Mouse (Mus musculus) thymus, postnatal 14 days (tissue): ENCODE data around the gene Pgf.
"Not testable (repeated sequence)": the region's sequence is repeated elsewhere in the genome, so short reads cannot be mapped to it uniquely, and the experiment has no call there.

Experiments used
- DNase-seq: peaks from one replicate; pipeline ENCODE4 v3.0.0; 2021

Pgf gene

DNA sequence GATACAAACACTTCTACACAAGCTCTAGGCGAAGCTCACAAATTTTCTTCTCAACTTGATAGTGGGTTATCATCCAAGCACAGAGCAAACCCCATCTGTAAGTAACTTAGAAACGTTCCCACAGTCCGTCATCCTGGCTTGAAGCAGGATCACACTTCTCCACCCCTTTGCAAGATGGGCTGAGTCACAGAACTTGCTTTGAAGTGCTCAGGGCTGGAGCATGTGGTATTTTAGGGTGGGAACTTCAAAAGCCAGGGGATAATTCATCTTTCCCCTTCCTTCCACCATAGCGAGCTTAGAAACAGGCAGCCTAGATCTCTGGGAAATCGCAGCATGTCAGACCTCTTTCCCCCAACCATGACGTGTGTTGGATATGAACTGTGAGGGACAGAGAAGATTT, 21.3 kb downstream of the Pgf start:
- DNase-seq = no peak

GRCm38 (mm10) chr12:85153011-85153410, 24.6 kb downstream of the Pgf start:
- DNase-seq = no peak

GRCm38 (mm10) chr12:85151002-85151774, 26.4 kb downstream of the Pgf start, which contains the start of gene Rps6kl1:
TSS of gene Rps6kl1 (minus strand) at chr12:85151264.
- DNase-seq = peak; percentile 85

DNA sequence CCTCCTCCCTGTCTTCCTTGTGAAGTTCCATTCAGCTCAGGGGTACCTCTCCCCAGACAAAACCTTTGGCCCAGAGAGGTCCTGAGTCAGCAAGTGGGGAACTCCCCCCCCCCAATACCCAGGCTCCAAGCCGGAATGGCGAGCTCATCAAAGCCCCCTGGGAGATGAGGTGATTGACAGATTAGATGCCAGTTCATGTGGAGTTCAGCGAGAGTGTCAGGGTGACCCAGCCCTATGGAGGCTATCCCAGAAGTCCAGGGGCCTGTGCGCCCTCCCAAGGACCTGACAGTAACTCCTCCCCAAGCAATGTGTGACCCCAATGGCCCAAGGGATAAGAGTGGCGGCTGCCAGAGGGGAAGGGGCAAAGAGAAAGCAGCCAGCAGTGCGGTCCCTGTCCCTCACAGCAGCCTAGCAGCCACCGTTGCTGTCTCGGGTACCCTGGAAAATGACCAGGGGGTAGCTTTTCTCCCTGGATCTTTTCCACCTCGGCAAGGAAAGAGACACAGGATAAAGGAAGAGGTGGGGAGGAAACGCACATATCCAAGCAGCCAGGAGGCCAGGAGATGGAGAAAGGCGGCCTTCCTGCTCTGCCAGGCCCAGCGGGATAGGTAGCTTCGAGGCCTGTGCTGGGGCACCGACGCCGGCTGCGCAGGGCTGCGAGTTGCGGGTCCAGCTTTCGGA, 27.1 kb downstream of the Pgf start:
- DNase-seq = no peak

DNA sequence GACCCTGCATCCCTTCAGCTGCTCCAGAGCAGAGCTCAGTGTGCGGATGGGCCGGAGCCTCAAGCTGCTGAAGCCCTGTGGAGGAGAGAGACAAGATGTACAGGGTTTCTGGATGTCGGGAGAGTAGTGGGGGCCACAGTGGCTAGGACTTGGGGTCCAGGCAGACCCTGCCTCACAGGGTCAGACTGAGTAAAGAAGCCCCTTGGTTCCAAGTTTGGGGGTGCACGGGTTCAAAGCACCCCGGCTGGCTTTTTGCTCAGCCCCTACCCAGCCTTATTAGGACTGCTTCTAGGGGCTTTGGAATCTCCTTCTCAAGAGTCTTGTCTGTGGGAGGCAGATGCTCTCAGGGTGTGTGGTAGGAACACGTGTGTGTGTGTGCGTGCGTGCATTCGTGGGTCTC, 30.7 kb downstream of the Pgf start:
- no peak for DNase-seq

- DNase-seq = no peak
Observed at GRCm38 (mm10) chr12:85146355-85146754, 31.2 kb downstream of the Pgf start.

GRCm38 (mm10) chr12:85145630-85146029, 32.0 kb downstream of the Pgf start:
- no peak for DNase-seq

GRCm38 (mm10) chr12:85144821-85145220, 32.8 kb downstream of the Pgf start:
- DNase-seq = no peak

- DNase-seq = not testable (repeated sequence)
Observed at GRCm38 (mm10) chr12:85144276-85144675, 33.3 kb downstream of the Pgf start.

DNA sequence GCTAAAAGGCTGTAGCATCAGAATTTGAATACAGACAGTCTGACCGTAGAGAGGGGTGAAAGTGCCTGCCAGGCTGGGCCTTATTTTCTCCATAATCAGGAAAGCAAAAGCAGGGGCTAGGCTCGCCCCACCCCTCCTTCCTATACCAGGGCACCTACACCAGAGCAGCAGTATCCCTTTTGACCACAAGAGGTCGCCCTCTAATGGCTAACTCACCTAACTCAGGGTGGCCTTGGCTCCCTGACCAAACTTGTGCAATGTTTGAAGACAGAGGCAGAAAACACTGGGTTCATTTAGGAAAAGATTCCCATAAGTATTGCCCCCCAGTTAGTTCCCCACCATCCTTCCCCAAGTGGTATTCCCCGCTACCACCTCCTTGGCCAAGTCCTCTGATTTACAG, 34.8 kb downstream of the Pgf start:
- peak; percentile 86 for DNase-seq

- DNase-seq = no peak
Observed at GRCm38 (mm10) chr12:85141096-85141495, 36.5 kb downstream of the Pgf start.

GRCm38 (mm10) chr12:85140036-85140701, 37.4 kb downstream of the Pgf start:
- peak; percentile 70 for DNase-seq

DNA sequence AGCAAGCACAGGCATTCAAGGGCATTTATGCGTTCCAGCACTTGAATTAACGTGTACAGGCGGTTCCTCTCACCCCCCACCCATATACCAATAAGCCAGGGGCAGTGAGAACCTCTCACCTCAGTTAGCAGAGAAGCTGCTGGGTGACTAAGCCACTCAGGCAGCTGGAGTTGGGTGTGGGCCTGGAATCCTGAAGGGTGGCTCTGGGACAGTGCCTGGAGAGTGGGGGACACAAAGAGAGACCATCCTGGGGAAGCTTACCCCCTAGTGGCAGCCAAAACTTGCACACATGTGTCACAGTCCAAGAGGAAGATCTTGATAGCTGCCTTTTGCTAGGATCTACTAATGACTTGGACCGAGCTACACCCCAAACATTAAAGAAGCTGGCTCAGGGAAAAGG, 41.0 kb downstream of the Pgf start:
- no peak for DNase-seq

DNA sequence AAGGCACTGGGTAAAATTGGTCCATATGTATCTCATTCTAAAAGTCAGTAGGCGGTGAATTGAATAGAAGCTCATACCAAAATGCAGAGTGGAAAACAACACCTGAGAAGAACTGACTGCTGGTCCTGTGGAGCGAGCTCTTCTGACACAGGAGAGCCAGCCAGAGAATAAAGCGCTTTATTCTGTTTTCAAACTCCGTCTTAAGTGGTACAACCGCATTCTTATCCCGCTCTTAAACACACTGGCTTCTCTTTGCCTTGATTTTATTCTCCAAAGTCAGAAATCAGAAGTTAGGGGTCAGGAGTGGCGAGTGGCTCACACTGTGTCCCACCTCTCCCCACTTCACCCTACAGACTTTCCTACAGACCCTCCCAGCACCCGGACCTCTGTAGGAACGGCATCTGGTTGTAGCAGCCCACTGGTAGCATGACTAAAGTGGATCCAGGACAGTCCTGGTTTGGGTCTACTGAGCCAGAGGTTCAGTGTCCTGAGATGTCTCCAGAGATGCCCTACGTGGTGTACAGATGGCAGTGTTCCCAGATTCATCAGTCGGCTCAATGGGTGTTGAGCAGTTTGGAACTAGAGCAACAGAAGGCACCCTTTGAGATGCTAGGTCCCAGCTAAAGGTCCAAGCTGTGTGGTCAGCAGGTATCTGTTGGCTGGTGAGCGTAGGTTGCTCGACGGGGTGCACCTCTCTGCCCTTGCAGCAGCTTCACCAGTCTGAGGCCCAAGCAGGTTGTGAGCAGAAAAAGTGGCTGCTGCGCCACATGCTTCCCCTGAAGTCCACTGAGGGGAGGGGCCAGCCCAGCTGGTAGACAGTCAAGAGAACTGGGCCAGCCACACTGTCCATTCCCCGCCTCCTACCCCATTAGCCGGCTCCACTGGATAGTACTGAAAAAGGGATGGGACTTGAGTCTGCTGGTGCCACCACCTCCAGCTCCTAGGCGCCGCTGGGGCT, 41.8 kb downstream of the Pgf start:
- no peak for DNase-seq

DNA sequence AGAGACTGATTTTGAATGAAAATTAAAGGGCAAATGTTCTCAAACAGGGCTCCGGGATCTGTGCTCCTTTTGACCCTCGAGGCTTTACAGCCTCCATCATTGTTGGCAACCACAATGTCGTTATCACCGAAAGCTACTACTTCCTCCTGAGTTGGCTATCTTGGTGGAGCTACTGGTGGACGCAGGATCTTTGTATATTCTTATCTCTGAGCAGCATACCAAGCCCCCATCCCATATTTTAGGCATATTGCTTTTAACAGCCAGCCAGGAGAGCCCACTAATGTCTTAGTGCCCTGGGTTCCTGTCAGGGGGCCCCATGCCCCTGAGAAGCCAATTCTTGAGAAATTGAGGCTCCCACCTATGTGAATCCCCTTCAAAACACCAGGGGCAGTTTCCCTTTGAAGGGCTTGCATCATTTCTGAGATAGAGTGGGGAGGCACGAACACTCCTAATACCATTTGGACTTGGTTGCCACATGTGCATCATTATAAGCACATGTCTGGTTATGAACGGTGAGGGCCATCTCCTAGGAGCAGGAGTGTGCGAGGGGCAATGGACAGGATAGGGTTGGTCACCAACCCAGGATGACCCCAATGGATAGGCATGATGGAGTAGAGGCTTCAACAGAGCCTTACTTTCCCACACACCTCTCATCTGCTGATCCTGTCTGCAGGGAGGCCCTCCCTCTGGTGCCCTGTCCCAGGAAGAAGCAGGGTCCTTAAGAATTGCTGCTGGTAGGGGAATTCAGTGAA, 43.4 kb downstream of the Pgf start:
- no peak for DNase-seq

- no peak for DNase-seq
Observed at GRCm38 (mm10) chr12:85131361-85131760, 46.2 kb downstream of the Pgf start.

DNA sequence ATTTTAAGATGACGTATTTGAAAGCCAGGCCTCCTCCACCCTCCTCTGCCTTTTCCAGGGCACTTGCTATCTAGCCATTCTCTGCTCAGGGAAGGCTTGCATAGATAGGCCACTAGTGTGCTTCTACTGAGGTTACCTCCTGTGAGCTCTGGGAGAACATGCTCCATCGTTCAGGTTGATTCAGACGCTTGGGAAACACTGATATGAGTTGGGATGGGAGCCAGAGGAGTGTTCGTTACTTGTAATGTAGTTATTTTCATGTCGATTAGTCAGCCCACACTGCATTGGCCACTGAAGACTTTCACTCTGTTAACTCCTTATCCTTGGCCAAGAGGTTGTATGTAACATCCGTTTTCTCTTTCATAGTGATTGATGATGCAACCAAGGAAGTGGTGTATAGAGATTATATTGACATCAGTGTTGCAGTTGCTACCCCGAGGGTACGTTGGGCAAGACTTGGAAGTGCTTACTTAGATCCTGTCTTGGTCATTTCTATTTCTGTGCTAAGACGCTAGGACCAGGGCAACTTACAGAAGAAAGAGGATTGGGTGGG, 48.1 kb downstream of the Pgf start:
- no peak for DNase-seq

DNA sequence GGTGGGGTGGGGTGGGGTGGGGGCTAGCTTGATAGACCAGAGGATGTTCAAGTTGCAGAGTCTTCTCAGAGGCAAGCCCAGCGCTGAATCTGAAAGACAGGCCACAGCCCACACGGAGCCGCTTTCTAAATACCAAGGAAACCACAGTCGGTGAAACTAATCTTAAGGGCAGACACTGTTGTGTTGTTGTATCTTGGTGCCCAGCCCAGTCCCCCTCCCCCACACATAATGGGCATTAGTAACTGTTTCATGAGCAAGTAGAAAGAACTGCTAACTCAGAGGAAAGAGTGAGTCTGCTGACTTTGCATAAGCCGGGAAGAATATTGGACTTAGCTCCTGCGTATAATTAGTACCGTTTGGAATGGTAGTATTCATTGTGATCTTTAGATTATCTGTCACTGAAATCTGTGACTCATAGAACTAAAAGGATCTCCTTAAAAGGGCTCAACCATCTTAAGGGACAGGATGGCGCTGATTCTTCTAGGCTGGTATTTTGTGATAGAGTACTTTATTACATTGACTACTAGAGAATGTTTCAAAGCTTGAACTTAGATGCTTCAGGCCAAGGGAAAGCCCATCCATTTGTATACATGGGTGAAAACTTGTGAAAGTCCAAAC, 50.5 kb downstream of the Pgf start:
- no peak for DNase-seq

DNA sequence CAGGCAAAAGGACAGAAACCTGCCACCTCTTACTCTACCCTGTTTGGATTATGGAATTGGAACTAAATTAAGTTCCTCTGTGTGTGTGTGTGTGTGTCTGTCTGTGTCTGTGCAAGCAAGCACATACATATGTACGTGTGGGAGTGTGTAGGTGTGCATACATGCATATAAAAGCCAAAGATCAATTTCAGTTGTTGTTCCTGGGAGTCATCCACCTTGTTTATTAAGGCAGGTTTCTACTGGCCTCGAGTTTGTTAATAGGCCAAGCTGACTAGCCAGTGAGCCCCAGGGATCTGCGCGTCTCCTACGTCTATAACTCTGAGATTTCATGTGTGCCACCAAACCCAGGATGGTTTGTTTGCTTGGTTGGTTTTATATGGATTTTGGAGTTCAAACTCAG, 52.8 kb downstream of the Pgf start:
- DNase-seq = no peak

GRCm38 (mm10) chr12:85123645-85124044, 53.9 kb downstream of the Pgf start:
- DNase-seq = peak; percentile 37

GRCm38 (mm10) chr12:85123108-85123530, 54.5 kb downstream of the Pgf start:
- DNase-seq = peak; percentile 77
